Mouse (Mus musculus): ENCODE results near the gene Hoxa4.

DNA sequence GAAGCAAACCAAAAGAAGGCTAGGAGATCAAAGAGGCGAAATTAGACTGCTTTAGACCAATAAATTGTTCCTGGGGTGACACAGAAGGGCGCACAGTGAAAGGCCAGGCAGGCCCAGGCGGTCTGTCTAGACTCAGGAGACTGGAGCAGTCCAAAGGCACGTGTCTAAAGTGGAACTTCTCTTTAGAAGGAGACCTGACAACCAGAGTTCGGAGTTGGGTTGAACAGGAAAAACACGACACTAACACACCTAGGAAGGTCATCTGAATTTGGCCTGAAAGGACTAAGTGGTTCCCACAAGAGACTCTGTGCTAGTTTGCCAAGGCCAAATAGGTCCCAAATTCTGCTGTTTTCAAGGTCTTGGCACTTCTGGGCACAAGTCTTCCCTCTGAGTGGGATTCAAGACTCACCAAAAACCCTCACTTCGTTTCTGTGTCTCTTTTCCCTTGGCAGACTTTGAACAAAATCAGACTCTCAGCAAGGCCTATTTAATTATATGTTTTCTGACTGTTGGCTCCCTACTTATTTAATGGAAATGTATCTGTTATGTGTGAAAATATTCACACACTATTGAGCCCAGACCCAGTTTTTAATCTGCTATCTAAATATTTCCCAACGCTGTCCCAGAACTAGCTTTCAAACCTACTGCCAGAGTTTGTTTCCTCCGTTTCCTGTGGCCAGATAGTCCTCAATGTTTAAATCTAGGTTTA, 27.8 kb upstream of the Hoxa4 start:
- TF ChIP-seq GATA1 (IDR thresholded peaks at IDR 0.05; ENCODE audit: borderline replicate concordance, low read length) (no peak), FLI1 (IDR thresholded peaks at IDR 0.05; ENCODE audit: low read length) (no peak)
